In the genomic region with DNA sequence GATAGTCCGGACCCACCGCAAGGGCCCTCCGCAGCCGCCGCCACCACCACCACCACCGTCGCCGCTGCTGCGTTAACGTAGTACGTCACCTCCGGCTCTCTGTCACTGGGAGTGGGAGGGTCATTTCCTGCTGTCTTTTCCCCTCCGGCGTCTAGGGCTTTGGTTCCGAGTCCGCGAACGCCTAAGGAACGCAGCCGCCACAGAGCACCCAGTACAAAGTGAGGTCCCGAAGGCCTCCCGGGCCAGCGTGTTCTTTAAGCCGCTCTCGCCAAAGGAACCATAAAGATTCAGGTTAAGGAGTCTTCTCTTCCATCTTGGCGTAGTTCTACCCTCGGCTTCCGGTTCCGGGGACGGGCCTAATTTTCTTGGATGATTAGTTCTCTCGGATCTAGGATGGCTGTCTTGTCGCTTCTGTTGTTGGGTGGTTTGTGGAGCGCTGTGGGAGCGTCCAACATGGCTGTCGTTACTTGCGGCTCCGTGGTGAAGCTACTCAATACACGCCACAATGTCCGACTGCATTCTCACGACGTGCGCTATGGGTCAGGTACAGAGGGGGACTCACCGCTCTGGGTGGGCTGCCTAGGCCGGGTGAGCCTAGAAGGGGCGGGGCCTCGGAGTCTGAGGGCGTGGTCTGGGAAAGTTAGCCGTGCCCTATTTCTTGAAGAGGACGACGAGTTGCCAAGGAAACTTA, we compare ENCODE assay signal across 8 mouse cellular contexts. TPM values are rescaled to one million over a fixed set of nuclear protein-coding genes. Genes with fewer than 3 reads are reported as not detected.
DNase-seq lines count a peak whose midpoint lies in the region; ATAC-seq lines count a peak whose summit lies in the region.

A gene (plus strand): TSS at position 120 of the 691 bp plus-strand sequence.
A gene (minus strand): TSS at position 361 of the 691 bp plus-strand sequence.

- under 1% methylated on average over 50 of the region's 50 CpGs for WGBS in hindbrain, embryonic 16.5 days
- WGBS in macrophage (ENCODE audit: missing documents) = under 1% methylated on average over 49 of the region's 50 CpGs

- H3K4me3 ChIP-seq in hindbrain, embryonic 16.5 days (ENCODE audit: low read length) = peak within 1 kb of the TSS; percentile 99
- H3K4me3 ChIP-seq in macrophage (ENCODE audit: inconsistent target) = peak within 1 kb of the TSS; percentile 100

- peak; percentile 89 for DNase-seq in T-cell, adult 2 months (ENCODE audit: low spot score)
- DNase-seq in cerebellum, postnatal 36 days = peak; percentile 80 to 84
- DNase-seq in gastrocnemius, adult 18-20 months (ENCODE audit: low spot score) = peak; percentile 90
- peak; percentile 81 to 88 for DNase-seq in left cerebral cortex, adult 18-20 months (ENCODE audit: low spot score in 2 of 2)
- peak; percentile 90 for DNase-seq in right cerebral cortex, adult 18-20 months
- peak; percentile 44 for DNase-seq in urinary bladder, postnatal 10 days (ENCODE audit: low spot score)

- H3K27me3 ChIP-seq in hindbrain, embryonic 16.5 days (replicated peaks; ENCODE audit: control insufficient read depth, insufficient read depth, low read length) = no peaks in the 10 kb centered on the region

- H3K27ac ChIP-seq in hindbrain, embryonic 16.5 days (ENCODE audit: low read depth, low read length) = peak within 1 kb of the TSS; percentile 99
- peak within 1 kb of the TSS; percentile 97 for H3K27ac ChIP-seq in macrophage

- H3K9me3 ChIP-seq in hindbrain, embryonic 16.5 days (ENCODE audit: control insufficient read depth, low read length) = no peaks in the 10 kb centered on the region

- no peaks in the 10 kb centered on the region; the same call in 1 of the 2 replicates for H3K36me3 ChIP-seq in hindbrain, embryonic 16.5 days (ENCODE audit: control insufficient read depth, insufficient read depth, low read length)
- H3K36me3 ChIP-seq in macrophage (ENCODE audit: inconsistent target) = peaks cover 1% of the 10 kb centered on the region

- peak; percentile 95 for ATAC-seq in hindbrain, embryonic 16.5 days

- H3K9ac ChIP-seq in hindbrain, embryonic 16.5 days (ENCODE audit: low read depth, low read length) = peak within 1 kb of the TSS; percentile 93

- H3K4me2 ChIP-seq in hindbrain, embryonic 16.5 days (ENCODE audit: low read length) = peak within 1 kb of the TSS; percentile 85

- peaks cover 94% of the 10 kb centered on the region for H3K79me2 ChIP-seq in macrophage (ENCODE audit: inconsistent target)

- peaks cover 38% of the 10 kb centered on the region for H3K4me1 ChIP-seq in hindbrain, embryonic 16.5 days (ENCODE audit: control insufficient read depth, insufficient read depth, low read depth, low read length)

RNA-seq across cellular contexts. Expression of the first gene that starts in this region (rescaled TPM):
- total RNA-seq in gastrocnemius, adult 18-20 months (2021) = 10 to 100 TPM; 40.8 to 44.7 TPM
- polyA plus RNA-seq in hindbrain, embryonic 16.5 days (2015; fragmentation: Nextera tagmentation; extraction: Ambion mirVana) = 99.8 and 110 TPM in 2 replicates
- total RNA-seq in left cerebral cortex, adult 18-20 months (2021) = 10 to 100 TPM; 65.2 to 68.1 TPM
- 10 to 100 TPM; 34.9 to 90.7 (median 49.6) TPM for total RNA-seq in macrophage (2018; cell fraction: chromatin; rRNA removed)
- 10 to 100 TPM; 51.6 to 75.2 (median 64.9) TPM for total RNA-seq in macrophage (2018; cell fraction: cytosol; rRNA removed)
- total RNA-seq in macrophage (2018; cell fraction: nucleus; rRNA removed) = 10 to 100 TPM; 32.0 to 85.2 (median 69.1) TPM
- polyA plus RNA-seq in macrophage (2018) = 54.6 to 89.4 TPM (median 68.8 TPM) in 3 replicates

RNA-seq across cellular contexts. Expression of the second gene that starts in this region (rescaled TPM):
- 10 to 100 TPM; 27.8 to 32.3 TPM for total RNA-seq in gastrocnemius, adult 18-20 months (2021)
- polyA plus RNA-seq in hindbrain, embryonic 16.5 days (2015; fragmentation: Nextera tagmentation; extraction: Ambion mirVana) = 21.5 and 27.3 TPM in 2 replicates
- total RNA-seq in left cerebral cortex, adult 18-20 months (2021) = 10 to 100 TPM; 93.8 to 96.5 TPM
- total RNA-seq in macrophage (2018; cell fraction: chromatin; rRNA removed) = 100 to 1,000 TPM in 14 of 26 experiments, 10 to 100 TPM in 12; 79.8 to 175 (median 102) TPM
- total RNA-seq in macrophage (2018; cell fraction: cytosol; rRNA removed) = 10 to 100 TPM; 41.9 to 59.2 (median 51.7) TPM
- 10 to 100 TPM; 62.5 to 89.5 (median 75.2) TPM for total RNA-seq in macrophage (2018; cell fraction: nucleus; rRNA removed)
- 35.9 to 79.5 TPM (median 42.0 TPM) in 3 replicates for polyA plus RNA-seq in macrophage (2018)

Comparison
In these comparisons a context has a peak if more than half of its experiments do, and no peak if none do; other contexts are left out.
1. Peak in every context shown above with its lines: DNase-seq, ATAC-seq, H3K4me3 ChIP-seq and H3K27ac ChIP-seq.